Mouse (Mus musculus) WW6 (cell line): Measurements from ENCODE around the gene Cgas.

Experiments used
- DNase-seq: peaks from one replicate; pipeline ENCODE4 v3.0.0-alpha.2; 2013; ENCODE audit warnings: low read depth, low spot score

Gene Cgas

DNA sequence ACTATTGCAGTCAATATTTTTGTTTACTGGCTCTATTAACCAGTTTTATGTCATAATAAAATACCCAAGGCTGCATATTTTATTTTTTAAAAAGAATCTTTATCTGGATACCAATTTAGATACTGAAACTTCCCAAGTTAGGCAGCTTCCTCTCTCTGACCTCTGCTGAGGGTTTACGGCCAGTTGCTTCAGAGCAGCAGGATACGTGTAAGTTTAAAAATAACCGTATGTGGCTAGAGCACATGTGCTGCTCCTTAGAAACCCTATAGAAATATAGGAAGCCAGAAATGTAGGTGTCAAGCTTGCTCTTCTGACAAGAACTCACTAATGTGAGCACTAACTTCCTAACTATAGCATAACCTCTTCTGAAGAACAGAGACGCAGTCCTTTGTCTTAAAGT, 20.3 kb upstream of the Cgas start:
- DNase-seq, result no peak

DNA sequence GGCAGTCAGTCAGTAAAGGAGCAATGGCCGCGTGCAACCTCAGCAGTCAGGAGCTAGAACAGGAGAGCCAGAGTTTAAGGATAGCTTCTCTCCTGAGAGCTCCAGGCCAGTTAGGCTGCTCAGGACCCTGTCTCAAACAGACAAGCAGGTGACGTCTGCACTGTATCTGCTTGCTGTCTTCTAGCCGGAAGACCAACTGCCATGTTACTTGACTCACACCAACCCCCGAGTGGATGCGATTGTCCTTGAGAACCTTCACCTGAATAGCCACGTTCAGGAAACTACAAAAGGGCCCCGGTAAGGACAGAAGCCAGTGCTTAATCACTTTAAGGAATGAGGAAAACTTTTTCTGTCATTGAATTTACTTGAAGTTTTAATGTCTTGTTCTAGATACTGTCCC, 14.0 kb upstream of the Cgas start:
- DNase-seq, result no peak

DNA sequence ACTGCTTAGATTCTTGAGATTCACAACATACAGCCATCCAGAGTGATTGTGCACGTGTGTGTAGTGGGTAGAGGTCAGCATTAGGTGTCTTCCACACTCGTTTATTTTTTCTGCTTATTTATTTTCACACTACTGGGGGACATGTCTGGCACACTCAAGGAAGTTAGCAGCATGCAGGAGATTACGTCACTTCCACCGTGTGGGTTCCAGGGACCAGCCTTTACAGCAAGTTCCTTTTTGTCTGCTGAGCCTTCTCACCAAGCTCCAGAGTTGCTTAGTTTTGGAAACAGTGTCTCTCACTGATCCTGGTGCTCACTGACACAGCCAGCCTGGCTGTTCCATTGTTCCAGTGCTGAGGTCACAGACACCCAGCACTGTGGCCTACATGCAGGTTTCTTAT, 8.3 kb upstream of the Cgas start:
- no peak for DNase-seq

DNA sequence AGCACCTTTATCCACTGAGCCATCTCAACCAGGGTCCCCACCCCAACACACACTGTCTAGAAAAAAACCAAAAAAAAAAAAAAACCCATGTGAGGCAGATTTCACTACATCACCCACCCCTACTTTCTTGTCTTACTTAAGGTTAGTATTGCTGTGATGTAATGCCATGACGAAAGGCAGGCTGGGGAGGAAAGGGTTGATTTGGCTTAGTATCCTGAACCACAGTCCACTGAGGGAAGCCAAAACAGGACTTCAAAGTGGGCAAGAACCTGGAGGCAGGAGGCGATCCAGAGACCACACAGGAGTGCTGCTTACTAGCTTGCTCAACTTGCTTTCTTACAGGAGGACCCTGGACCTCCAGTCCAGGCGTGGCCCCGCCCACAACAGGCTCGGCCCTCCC, 7.4 kb upstream of the Cgas start:
- no peak for DNase-seq

DNA sequence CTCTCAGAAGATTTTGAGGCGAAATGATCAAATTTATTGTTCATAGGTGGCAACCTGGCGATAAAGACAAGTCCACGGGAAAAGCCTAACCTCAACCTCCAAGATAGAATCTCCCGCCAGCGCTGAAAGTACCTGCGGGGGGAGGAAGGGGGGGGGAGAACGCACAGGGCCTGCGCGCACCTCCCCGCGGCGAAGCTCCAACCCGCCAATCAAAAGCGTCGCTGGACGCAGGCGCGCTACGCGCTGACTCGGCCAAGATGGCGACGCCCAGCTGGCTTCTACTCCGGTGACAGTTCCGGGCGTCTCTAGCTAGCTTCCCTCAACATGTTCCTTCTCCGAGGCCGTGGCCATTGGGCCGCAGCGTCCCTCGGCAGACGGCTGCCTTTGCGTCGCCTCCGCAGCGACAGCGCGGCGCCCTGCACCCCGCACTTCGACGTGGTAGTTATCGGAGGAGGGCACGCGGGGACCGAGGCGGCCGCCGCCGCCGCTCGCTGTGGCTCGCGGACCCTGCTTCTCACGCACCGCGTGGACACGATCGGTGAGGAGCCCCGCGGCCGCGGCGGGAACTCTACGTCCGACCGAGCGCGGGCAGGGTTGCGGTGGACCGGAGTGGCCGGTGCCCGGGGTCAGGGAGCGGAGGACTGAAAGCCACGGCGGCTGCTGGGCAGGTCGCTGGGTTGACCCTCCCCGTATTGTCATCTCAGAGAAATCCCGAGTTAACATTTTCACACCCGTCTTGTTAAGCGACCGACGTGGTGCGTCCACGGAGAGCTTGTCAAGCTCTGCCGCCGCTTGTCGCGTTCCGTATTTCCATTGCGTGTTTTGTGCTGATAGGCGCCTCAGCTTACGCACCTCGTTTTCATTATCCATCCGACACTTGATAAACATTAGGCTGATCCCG, 5.2 kb upstream of the Cgas start, which contains the start of the genes Mto1 and Gm17324:
Gene Mto1, plus strand, starts transcription at position 236 of the 901 bp plus-strand sequence.
Gene Gm17324, minus strand, starts transcription at position 814 of the 901 bp plus-strand sequence.
- peak; percentile 73 for DNase-seq

DNA sequence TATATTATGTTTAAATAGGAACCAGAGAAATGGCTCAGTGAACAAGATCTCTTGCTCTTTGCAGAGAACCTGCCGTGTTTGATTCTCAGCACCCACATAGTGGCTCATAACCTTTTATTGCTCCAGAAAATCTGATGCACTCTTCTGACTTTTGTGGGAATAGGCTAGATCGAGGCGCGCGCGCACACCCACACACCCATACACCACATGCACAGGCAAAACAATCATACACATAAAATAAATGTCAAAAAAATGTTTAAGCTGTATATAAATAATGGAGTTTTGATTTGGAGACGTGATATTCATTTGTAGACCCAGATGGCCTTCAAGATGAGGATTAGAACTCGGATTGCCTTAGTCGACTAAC, 4.6 kb upstream of the Cgas start:
- no peak for DNase-seq

DNA sequence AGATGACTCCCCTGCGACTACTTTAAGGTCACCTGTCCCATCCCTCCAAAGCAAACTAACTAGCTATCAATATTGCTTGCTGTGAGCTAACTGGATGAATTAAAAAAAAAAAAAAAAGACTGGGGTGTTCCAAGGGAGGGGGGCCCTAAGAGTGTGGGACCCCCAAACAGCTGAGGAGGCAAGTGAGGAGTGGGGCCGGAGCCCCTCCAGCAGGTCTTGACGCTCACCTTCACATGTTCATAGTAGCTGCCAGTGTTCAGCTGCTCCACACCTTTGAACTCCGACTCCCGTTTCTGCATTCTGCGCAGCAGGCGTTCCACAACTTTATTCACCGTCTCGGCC, 829 bp downstream of the Cgas start:
- no peak for DNase-seq

DNA sequence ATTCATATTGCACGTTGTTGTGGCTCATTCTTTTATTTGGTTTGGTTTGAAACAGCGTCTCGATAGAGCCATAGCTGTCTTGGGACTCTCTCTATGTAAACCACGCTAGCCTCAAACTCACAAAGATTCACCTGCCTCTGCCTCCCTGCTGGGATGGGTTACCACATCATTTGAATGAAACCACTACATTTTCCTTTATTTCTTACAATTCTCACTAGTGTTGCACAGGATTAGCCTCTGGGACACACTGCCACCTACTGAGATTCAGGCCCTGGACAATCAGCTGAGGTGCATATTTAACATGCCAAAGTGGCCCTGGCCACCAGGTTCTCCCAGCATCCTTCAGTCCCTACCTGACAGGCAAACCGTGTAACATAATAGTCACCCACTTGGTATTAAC, 3.6 kb downstream of the Cgas start:
- DNase-seq, result no peak

DNA sequence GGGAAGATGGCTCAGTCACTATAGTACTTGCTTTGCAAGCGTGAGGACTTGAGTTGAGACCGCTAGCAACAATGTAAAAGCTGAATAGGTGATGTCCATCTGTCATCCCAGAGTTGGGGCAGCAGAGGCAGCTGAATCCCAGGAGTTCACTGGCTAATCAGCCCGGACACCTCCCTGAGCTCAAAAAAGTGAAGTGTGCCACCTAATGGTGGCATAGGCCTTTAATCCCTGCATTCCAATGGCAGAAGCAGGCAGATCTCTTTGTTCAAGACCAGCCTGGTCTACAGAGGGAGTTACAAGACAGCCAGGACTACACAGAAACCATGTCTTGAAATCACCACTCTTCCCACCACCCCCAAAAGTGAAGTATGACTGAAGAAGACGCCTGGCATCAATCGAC, 10.6 kb downstream of the Cgas start:
- DNase-seq, result no peak

DNA sequence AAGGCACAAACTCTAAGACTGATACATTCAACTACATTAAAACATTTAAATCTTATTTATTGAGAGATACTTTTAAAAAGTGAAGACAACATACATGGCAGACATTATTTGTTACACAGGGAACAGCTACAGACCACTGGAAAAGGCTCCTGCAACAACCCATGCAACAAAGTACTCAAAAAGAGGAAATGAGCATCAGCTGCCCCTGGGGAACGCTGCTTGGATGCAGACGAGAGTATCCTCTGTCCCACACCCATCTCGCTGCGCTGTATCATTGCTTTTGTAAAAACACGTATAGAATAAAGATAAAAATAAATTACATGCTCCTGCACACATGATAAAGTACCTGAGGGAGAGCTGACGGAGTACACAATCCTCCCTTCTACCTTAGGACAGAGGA, 12.6 kb downstream of the Cgas start:
- DNase-seq, result no peak

DNA sequence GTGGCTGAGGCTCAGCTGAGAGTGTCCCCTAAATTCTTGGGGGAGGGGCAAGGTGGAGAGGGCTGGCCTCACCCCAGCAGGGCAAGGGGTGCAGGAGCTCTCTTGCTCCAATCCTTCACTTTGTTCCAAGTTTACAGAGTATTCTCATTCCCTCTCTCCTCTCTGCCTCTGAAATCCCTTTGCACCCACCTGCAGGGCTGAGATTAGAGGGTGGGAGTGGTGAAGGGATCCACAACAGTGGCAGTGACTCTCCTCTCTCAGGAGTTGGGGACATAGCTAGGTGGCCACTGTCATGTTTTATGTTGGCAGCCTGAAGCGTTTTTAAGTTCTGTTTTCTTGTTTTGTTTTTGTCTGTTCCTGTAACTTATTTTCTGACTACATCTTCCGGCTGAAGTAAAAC, 13.5 kb downstream of the Cgas start:
- no peak for DNase-seq

DNA sequence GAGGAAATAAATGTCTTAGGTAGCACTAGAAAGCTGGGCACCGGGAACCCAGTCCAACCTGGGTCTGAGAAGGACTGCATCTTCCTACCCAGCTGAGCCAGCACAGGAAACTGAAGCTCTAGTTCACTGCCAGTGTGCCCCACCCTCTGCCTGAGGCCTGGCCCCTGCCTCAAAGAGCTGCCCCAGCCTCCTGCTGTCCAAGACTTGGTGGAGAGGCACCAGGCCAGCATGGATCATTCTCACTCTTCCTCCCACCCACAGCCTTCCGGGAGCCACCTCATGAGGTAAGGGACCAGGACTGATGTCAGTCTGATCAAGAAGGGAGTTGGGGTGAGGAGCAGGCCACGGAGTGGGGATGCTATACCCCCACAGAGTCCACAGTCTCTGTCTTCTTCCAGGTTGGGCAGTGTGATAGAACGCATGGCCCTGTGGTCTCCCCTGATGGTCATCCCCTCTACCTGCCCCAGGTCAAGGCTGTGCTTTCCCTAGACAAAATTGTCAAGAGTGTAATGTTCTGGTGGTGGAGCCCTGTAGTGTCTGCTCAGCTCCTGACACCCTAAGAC, 14.1 kb downstream of the Cgas start:
- no peak for DNase-seq

DNA sequence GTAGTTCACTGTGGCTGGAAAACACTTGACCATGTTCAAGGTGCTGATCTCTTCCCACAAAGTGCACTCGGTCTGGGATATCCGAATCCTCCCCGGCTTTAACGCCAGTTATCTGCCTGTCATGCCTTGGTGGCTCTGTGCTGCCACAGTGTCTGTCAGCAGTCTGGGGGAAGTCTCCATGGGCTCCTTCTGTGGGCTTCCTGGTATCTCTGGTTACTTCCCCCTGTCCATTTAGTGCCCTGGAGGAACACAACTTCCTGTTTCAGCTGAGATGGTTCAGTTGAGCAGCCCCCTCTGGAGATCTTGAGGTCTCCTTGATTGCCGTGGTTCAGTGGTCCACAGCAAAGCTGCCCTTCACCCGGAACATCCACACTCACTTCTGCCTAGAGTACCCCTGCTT, 14.9 kb downstream of the Cgas start:
- DNase-seq, result no peak

DNA sequence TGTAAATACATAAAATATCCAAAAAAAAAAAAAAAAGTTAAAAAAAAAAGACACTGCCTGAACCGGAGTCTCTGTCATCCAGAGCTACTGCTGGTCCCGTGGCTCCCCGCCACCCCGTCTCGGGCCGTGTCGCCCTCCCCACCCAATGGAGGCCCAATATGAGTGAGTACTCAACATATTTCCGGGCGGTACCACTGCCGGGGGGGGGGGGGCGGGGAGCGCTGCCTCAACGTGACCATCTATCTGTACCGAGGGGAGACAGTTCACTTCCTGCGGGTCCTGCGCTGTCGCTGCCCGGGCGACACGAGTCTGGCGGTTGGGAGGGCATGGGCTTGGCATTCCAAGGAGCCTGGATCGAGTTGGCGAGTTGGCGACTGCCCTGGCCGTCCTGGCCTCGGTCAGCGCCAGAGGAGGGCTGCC, 15.7 kb downstream of the Cgas start:
- no peak for DNase-seq

DNA sequence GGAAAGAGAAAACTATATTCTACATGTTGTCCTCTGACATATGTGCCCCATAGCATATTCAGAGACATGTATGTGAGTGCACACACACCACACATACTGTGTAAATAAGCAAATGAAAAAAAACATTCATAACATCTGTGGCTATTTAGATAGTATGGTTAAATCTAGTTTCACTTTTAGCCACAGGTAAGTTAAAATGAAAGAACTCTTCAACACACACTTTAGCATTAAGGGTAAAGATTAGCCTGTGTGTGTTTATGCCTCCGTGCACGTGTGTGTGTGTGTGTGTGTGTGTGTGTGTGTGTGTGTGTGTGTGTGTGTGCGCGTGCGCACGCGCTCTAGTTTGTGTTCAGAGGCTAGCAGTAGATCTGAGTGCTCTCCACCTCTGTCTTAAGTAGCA, 41.4 kb downstream of the Cgas start:
- DNase-seq, result no peak

DNA sequence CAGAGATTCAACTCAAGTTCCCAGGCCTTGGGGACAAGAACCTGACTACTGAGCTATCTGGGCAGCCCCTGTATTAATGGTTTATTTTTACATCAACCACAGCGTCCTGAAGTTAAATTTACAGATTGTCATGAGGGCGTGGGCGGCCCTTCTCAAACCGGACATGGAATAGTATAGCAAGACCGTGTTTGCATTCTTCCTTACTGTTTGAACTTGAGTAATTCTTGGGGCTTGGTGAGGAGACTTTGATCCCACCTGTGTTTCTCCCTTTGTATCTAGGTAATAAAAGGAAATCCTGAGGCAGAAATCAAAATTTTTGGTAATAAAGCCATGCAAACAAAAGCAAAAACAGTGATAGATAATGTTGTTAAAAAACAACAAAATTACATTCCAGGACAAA, 42.5 kb downstream of the Cgas start:
- no peak for DNase-seq

DNA sequence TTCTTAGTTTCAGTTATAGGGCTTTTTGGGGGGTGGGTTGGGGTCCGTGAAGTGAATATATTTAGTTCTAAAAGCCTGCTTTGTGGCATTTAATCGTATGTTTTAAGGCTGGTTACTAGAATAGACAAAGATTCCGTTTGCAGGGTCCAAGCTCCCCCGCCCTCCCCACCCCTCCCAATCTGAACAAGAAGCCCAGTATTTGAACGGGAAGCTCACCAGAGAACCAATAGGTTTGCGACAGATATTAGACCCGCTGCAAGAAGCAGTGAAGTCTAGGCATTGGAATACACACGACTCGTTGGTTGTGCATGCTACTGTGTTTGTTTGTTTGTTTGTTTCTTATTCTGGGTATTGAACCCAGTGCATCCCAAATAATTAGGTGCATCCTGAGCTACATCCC, 46.5 kb downstream of the Cgas start:
- DNase-seq, result no peak

DNA sequence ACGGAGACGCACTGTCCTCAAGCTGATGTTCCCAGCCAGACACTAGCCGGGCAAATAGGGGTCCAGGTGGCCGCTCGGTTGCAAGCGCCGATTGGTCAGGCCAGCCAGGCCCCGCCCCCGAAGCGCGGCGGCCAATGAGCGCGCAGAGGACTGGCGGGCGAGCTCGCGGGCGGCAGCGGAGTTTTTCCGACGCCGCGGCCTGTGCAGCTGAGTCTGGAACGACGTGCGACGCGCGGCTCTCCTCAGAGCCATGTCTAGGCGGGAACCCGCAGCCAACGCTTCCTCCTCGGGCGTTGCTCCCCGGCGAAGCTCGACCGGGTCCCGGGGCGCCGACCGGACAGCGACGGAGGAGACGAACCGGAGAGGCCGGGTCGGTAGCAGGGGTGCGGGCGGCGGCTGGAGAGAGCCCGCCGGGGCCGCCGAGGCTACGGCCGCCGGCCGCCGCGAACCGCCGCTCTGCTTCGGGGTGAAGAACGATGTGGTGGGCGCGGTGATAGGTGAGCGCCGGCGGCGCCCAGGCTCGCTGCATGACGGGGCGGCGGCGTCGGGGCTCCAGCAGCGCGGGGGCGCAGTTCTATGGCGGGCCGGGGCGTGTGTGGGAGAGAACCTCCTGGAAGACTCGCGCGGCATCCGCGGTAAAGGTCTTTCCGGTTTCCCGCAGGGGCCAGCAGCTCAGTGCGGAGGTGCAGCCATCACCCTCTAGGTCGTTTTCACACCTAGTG, 47.2 kb downstream of the Cgas start, which contains the start of gene Ddx43:
Gene Ddx43, plus strand, starts transcription at position 148 of the 722 bp plus-strand sequence.
- DNase-seq, result peak; percentile 77

DNA sequence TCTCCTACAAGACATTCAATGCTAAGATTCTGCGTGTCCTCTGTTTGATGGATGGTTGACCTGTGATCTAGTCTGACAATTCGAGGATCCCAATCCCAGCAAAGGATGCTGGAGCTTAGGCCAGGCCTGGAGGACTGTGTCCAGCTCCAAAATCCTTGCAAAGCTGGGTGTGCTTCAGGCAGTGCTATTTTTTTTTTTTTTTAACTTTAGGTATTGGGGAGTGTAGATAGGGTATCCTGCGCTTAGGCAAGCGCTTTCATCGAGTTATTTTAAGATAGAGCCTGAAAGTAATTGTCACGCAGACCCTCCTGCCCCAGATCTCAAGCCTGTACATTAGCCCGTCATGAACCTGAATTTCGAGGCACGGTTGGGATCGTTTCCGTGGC, 47.8 kb downstream of the Cgas start:
- no peak for DNase-seq

DNA sequence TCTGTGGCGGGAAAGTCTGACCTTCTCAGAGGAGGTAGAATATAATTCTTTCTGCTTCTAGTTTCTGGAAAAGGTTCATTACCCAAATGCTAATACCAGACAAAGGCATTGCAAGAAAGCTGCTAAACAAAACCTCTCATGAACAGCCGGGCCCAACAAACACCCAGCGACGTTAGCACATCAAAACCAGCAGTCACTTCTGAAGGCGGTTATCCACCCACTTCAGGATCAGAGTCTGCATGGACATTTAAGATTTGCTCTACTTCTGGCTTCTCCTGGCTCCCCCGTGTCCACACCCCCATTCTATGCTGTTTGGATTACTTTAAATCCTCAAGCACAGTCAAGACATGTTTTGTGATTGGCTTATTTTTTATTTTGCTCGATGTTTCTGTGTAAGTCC, 48.4 kb downstream of the Cgas start:
- DNase-seq, result no peak

DNA sequence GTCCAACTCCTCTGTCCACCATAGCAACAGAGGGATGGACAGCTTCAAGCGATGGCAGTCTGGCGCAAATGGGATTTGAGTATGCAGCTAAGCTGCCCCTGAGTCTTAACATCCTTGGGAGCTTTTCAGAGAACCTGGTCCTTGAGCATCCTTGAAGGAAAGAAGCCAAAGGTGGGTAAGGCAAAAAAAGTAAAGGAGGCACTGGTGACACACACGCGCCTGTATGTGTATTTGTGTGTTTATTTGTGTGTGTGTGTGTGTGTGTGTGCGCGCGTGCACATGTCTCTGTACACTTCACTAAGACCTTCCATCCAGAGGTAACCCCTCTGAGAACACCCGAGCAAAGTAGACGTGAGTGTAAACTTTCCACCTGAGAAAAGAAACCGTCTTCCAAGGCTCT, 49.3 kb downstream of the Cgas start:
- DNase-seq, result no peak

DNA sequence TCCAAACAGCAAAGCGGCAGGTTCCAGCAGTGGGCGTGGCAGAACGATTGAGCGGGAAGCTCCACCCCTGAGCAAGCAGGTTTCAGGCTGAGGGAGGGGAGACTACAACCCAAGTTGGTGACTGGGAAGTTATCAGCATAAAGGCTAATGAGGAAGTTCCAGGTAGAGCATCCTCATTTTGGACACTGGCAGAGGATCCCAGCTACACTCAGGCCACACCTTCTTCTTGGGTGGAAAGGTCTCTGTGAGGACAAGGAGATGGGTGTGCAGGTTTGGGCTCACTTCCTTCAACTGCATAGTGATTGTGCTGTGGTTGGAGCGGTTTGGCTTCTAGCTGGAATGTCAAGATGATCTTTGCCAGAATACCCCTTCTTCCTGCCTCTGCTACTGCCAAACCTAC, 53.1 kb downstream of the Cgas start:
- no peak for DNase-seq

DNA sequence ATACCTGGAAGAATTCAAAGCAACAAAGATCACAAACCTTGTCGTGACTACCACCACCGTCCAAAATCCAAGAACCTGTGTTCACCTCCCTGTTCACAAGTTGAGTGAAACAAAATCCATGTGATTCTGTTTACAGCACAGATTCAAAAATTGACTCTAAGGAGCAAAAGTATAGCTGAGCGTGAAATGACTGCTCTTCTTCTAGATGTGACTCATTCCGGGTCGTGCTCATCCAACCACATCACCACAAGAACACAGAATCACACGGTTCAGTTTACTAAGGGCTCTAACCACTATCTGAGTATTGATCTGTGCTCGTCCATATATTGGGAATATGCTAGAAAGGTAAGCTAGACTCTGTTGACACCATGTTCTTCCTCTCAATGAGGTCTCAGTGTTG, 56.1 kb downstream of the Cgas start:
- DNase-seq, result no peak
